ENCODE assay signal across 8 mouse cellular contexts in genomic region chr9:72133089-72133771, GRCm38 (mm10). TPM values are rescaled to one million over a fixed set of nuclear protein-coding genes. Genes with fewer than 3 reads are reported as not detected.
DNase-seq lines count a peak whose midpoint lies in the region; ATAC-seq and TF ChIP-seq lines count a peak whose summit lies in the region.

No protein-coding gene starts in this region.

- H3K4me2 ChIP-seq in hindbrain, embryonic 14.5 days (replicated peaks): peak overlapping the region; percentile 66

- H3K9me3 ChIP-seq in hindbrain, embryonic 14.5 days (ENCODE audit: control insufficient read depth, low read length): no peaks in the 10 kb centered on the region

- H3K4me1 ChIP-seq in hindbrain, embryonic 14.5 days (replicated peaks; ENCODE audit: control insufficient read depth, insufficient read depth, low read length): 0 out of 2 replicates have a peak, but pooled peaks cover 7% of the 10 kb centered on the region

- no peaks in the 10 kb centered on the region for H3K36me3 ChIP-seq in hindbrain, embryonic 14.5 days (replicated peaks; ENCODE audit: control insufficient read depth, insufficient read depth)
- H3K36me3 ChIP-seq in macrophage (ENCODE audit: inconsistent target): no peaks in the 10 kb centered on the region

- intact Hi-C loops in left cerebral cortex, adult 2 months (cut with DNase I): loop anchor here (1.0 kb wide), 2 partner anchors 22 to 142 kb away; partner anchors contain the start of gene Tcf12

- H3K79me2 ChIP-seq in macrophage (ENCODE audit: inconsistent target): no peaks in the 10 kb centered on the region

- H3K27me3 ChIP-seq in hindbrain, embryonic 14.5 days (ENCODE audit: control insufficient read depth, insufficient read depth, low read length): no peaks in the 10 kb centered on the region

- TF ChIP-seq CTCF in left cerebral cortex, adult 2 months (IDR thresholded peaks at IDR 0.05): no peak

- peak overlapping the region; percentile 75 for H3K4me3 ChIP-seq in hindbrain, embryonic 14.5 days (replicated peaks; ENCODE audit: low read length)
- peak overlapping the region; percentile 70 for H3K4me3 ChIP-seq in left cerebral cortex, adult 2 months
- peak overlapping the region; percentile 34 for H3K4me3 ChIP-seq in macrophage (ENCODE audit: inconsistent target)

- H3K9ac ChIP-seq in hindbrain, embryonic 14.5 days: peak overlapping the region; percentile 87

- WGBS in hindbrain, embryonic 14.5 days: 2% methylated on average over 50 of the region's 56 CpGs
- WGBS in macrophage (ENCODE audit: missing documents): under 1% methylated on average over 52 of the region's 56 CpGs

- H3K27ac ChIP-seq in hindbrain, embryonic 14.5 days: peak overlapping the region; percentile 94
- peak overlapping the region; percentile 94 for H3K27ac ChIP-seq in left cerebral cortex, adult 2 months
- peak overlapping the region; percentile 42 for H3K27ac ChIP-seq in macrophage

- peak; percentile 76 for DNase-seq in R1 (ENCODE audit: low read depth, low spot score)
- peak; percentile 86 to 91 for DNase-seq in cerebellum, postnatal 14 days
- peak; percentile 74 to 77 for DNase-seq in frontal cortex, postnatal 25 days (ENCODE audit: low spot score in 2 of 2)
- peak; percentile 81 for DNase-seq in hindbrain, embryonic 14.5 days (ENCODE audit: low spot score)
- peak; percentile 81 to 86 for DNase-seq in left cerebral cortex, adult 2 months (ENCODE audit: extremely low spot score in 1 of 2, low spot score in 2 of 2)
- DNase-seq in retina, postnatal 7 days (ENCODE audit: low read depth, low spot score): peak; percentile 88
- peak; percentile 93 for DNase-seq in urinary bladder, adult 2 months (ENCODE audit: low spot score)

- peak; percentile 92 for ATAC-seq in hindbrain, embryonic 14.5 days (ENCODE audit: low FRiP score)

RNA-seq across cellular contexts. Expression of gene Tcf12, which starts 21.6 kb away (rescaled TPM):
- polyA plus RNA-seq in hindbrain, embryonic 14.5 days (2014; fragmentation: Nextera tagmentation; extraction: Ambion mirVana): 83.0 and 94.8 TPM in 2 replicates
- total RNA-seq in left cerebral cortex, adult 2 months (2021): 10 to 100 TPM; 38.9 to 48.0 TPM
- 100 to 1,000 TPM in 23 of 26 experiments, 10 to 100 TPM in 3; 87.8 to 255 (median 151) TPM for total RNA-seq in macrophage (2018; cell fraction: chromatin; rRNA removed)
- 10 to 100 TPM; 30.5 to 67.3 (median 41.6) TPM for total RNA-seq in macrophage (2018; cell fraction: cytosol; rRNA removed)
- 100 to 1,000 TPM in 10 of 26 experiments, 10 to 100 TPM in 16; 31.4 to 179 (median 82.1) TPM for total RNA-seq in macrophage (2018; cell fraction: nucleus; rRNA removed)
- polyA plus RNA-seq in macrophage (2018): 28.9 to 49.9 TPM (median 29.9 TPM) in 3 replicates
- polyA plus RNA-seq in urinary bladder, adult 2 months (2012; rRNA removed): 61.3 and 66.1 TPM in 2 replicates

Comparison
In these comparisons a context has a peak if more than half of its experiments do, and no peak if none do; other contexts are left out.
1. Peak in every context shown above with its lines: DNase-seq, ATAC-seq, H3K4me3 ChIP-seq and H3K27ac ChIP-seq.
2. H3K27ac ChIP-seq: peak in every context shown above with its lines; median percentile 94 in hindbrain, embryonic 14.5 days; 94 in left cerebral cortex, adult 2 months; 42 in macrophage.